Mouse (Mus musculus): Measurements from ENCODE around the gene Vmn1r198. TPM values are rescaled to one million over a fixed set of nuclear protein-coding genes. Genes with fewer than 3 reads are reported as not detected.

Gene Vmn1r198
- not detected for polyA plus RNA-seq (2015; fragmentation: Illumina TruSeq; extraction: RNeasy Lipid Tissue Mini Kit (QIAGEN cat#74804); ENCODE audit: insufficient read depth, low replicate concordance)

DNA sequence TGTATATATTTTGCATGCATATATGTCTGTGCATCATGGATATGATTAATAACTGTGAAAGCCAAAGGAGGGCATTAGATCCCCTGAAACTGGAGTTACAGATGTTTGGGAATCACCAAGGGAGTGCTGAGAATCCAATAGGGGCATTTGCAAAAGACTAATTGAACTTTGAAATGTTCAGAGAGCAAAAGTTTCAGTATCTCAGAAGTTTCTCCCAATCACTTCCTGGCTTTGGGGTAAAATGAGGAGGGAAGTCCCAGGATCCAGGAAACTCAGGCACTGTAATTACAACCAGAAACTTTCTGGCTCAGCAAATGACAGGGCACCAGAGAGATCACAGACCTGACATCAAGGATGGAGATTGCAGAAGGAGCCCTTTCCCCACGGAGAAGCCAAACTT, at the start of gene Vmn1r198:
TSS of gene Vmn1r198 (plus strand) at position 301 of the 400 bp plus-strand sequence.

GRCm38 (mm10) chr13:22324289-22324688, 25.9 kb upstream of the Vmn1r198 start, which contains the start of gene Vmn1r197:
TSS of gene Vmn1r197 (plus strand) at chr13:22324589.

DNA sequence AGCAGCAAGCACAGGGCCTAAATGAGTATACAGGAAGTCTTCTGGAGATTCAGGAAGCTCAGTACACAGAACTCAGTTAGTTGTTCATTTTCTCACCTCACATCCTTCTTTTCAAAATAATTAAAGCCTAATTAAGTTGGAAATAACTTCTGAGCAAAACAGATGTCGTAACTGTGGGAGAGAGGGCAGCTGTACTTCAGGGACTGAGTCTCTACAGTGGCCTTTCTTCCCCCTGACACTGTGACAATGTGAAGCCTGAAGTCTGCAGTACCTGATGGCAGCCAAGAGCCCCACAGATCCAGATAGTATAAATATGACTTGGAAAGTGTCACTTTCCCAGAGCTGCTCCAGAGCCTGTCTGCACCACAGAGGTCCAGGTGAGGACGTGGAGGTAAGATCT, 29.4 kb downstream of the Vmn1r198 start, which contains the start of gene Vmn1r199:
TSS of gene Vmn1r199 (plus strand) at position 301 of the 400 bp plus-strand sequence.

DNA sequence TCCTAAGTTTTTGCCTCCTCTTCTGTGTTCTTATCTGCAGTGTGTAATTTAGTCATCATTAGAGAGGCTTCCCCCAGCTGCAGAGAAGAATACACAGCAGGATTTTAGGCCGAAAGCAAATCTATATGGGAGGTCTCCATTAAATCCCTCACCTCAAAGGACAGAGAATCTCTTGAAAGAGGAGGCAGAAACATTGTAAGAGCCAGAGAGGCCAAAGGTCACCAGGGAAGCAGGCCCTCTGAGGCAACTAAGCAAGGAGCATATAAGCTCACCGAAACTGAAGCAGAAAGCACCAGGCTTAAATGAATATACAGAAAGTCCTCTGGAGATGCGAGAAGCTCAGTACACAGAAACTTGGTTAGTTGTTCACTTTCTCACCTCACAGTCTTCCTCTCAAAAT, 39.9 kb downstream of the Vmn1r198 start, which contains the start of gene Vmn1r200:
TSS of gene Vmn1r200 (plus strand) at position 301 of the 400 bp plus-strand sequence.

Other genes with a start within 250 kb of the Vmn1r198 start
- gene Vmn1r189, start 244.5 kb upstream of the Vmn1r198 start, polyA plus RNA-seq (2015; fragmentation: Illumina TruSeq; extraction: RNeasy Lipid Tissue Mini Kit (QIAGEN cat#74804); ENCODE audit: insufficient read depth, low replicate concordance) = not detected
- gene Vmn1r191, start 166.4 kb upstream of the Vmn1r198 start, polyA plus RNA-seq (2015; fragmentation: Illumina TruSeq; extraction: RNeasy Lipid Tissue Mini Kit (QIAGEN cat#74804); ENCODE audit: insufficient read depth, low replicate concordance) = not detected
- gene Vmn1r192, start 159.2 kb upstream of the Vmn1r198 start, polyA plus RNA-seq (2015; fragmentation: Illumina TruSeq; extraction: RNeasy Lipid Tissue Mini Kit (QIAGEN cat#74804); ENCODE audit: insufficient read depth, low replicate concordance) = not detected
- not detected for gene Vmn1r193, start 127.2 kb upstream of the Vmn1r198 start, polyA plus RNA-seq (2015; fragmentation: Illumina TruSeq; extraction: RNeasy Lipid Tissue Mini Kit (QIAGEN cat#74804); ENCODE audit: insufficient read depth, low replicate concordance)
- not detected for gene Vmn1r194, start 106.1 kb upstream of the Vmn1r198 start, polyA plus RNA-seq (2015; fragmentation: Illumina TruSeq; extraction: RNeasy Lipid Tissue Mini Kit (QIAGEN cat#74804); ENCODE audit: insufficient read depth, low replicate concordance)
- not detected for gene Vmn1r195, start 79.8 kb upstream of the Vmn1r198 start, polyA plus RNA-seq (2015; fragmentation: Illumina TruSeq; extraction: RNeasy Lipid Tissue Mini Kit (QIAGEN cat#74804); ENCODE audit: insufficient read depth, low replicate concordance)
- not detected for gene Vmn1r196, start 60.4 kb upstream of the Vmn1r198 start, polyA plus RNA-seq (2015; fragmentation: Illumina TruSeq; extraction: RNeasy Lipid Tissue Mini Kit (QIAGEN cat#74804); ENCODE audit: insufficient read depth, low replicate concordance)
- not detected for gene Vmn1r197, start 25.8 kb upstream of the Vmn1r198 start, polyA plus RNA-seq (2015; fragmentation: Illumina TruSeq; extraction: RNeasy Lipid Tissue Mini Kit (QIAGEN cat#74804); ENCODE audit: insufficient read depth, low replicate concordance)
- gene Vmn1r199, start 29.5 kb downstream of the Vmn1r198 start, polyA plus RNA-seq (2015; fragmentation: Illumina TruSeq; extraction: RNeasy Lipid Tissue Mini Kit (QIAGEN cat#74804); ENCODE audit: insufficient read depth, low replicate concordance) = not detected
- gene Vmn1r200, start 40.0 kb downstream of the Vmn1r198 start, polyA plus RNA-seq (2015; fragmentation: Illumina TruSeq; extraction: RNeasy Lipid Tissue Mini Kit (QIAGEN cat#74804); ENCODE audit: insufficient read depth, low replicate concordance) = not detected
- gene Vmn1r201, start 121.6 kb downstream of the Vmn1r198 start, polyA plus RNA-seq (2015; fragmentation: Illumina TruSeq; extraction: RNeasy Lipid Tissue Mini Kit (QIAGEN cat#74804); ENCODE audit: insufficient read depth, low replicate concordance) = not detected
- gene Vmn1r202, start 155.0 kb downstream of the Vmn1r198 start, polyA plus RNA-seq (2015; fragmentation: Illumina TruSeq; extraction: RNeasy Lipid Tissue Mini Kit (QIAGEN cat#74804); ENCODE audit: insufficient read depth, low replicate concordance) = not detected
- gene Vmn1r203, start 167.8 kb downstream of the Vmn1r198 start, polyA plus RNA-seq (2015; fragmentation: Illumina TruSeq; extraction: RNeasy Lipid Tissue Mini Kit (QIAGEN cat#74804); ENCODE audit: insufficient read depth, low replicate concordance) = 0.03 TPM
- gene Vmn1r204, start 202.8 kb downstream of the Vmn1r198 start, polyA plus RNA-seq (2015; fragmentation: Illumina TruSeq; extraction: RNeasy Lipid Tissue Mini Kit (QIAGEN cat#74804); ENCODE audit: insufficient read depth, low replicate concordance) = not detected
- not detected for gene Vmn1r205, start 242.6 kb downstream of the Vmn1r198 start, polyA plus RNA-seq (2015; fragmentation: Illumina TruSeq; extraction: RNeasy Lipid Tissue Mini Kit (QIAGEN cat#74804); ENCODE audit: insufficient read depth, low replicate concordance)